Mouse (Mus musculus): ENCODE measurements around the gene Cnot1.

Cnot1 gene

GRCm38 (mm10) chr8:95748028-95748427 is 59.2 kb downstream of the Cnot1 start:
- in situ Hi-C loops (cut with MboI, MseI) = no loop called here

- in situ Hi-C loops (cut with MboI, MseI) = no loop called here
These were observed 65.5 kb downstream of the Cnot1 start for GRCm38 (mm10) chr8:95741732-95742131.

- in situ Hi-C loops (cut with MboI, MseI) = no loop called here
These were observed 68.7 kb downstream of the Cnot1 start for GRCm38 (mm10) chr8:95738596-95738995.

GRCm38 (mm10) chr8:95727625-95728024 is 79.6 kb downstream of the Cnot1 start:
- in situ Hi-C loops (cut with MboI, MseI) = no loop called here

GRCm38 (mm10) chr8:95716546-95717335 is 90.5 kb downstream of the Cnot1 start:
- in situ Hi-C loops (cut with MboI, MseI) = no loop called here

- in situ Hi-C loops (cut with MboI, MseI) = no loop called here
These were observed 91.4 kb downstream of the Cnot1 start, which contains the start of gene Setd6 for GRCm38 (mm10) chr8:95715676-95716531. TSS of gene Setd6 (plus strand) at chr8:95715881.

- in situ Hi-C loops (cut with MboI, MseI) = no loop called here
These were observed 92.3 kb downstream of the Cnot1 start for GRCm38 (mm10) chr8:95714837-95715413.

GRCm38 (mm10) chr8:95714367-95714766 is 92.9 kb downstream of the Cnot1 start:
- in situ Hi-C loops (cut with MboI, MseI) = no loop called here

- in situ Hi-C loops (cut with MboI, MseI) = no loop called here
These were observed 93.9 kb downstream of the Cnot1 start for GRCm38 (mm10) chr8:95713100-95714010.

GRCm38 (mm10) chr8:95712395-95712794 is 94.9 kb downstream of the Cnot1 start:
- in situ Hi-C loops (cut with MboI, MseI) = no loop called here

- in situ Hi-C loops (cut with MboI, MseI) = no loop called here
These were observed 96.2 kb downstream of the Cnot1 start for GRCm38 (mm10) chr8:95711029-95711428.

- in situ Hi-C loops (cut with MboI, MseI) = no loop called here
These were observed 97.7 kb downstream of the Cnot1 start for GRCm38 (mm10) chr8:95709579-95709978.

GRCm38 (mm10) chr8:95704538-95704937 is 102.7 kb downstream of the Cnot1 start:
- in situ Hi-C loops (cut with MboI, MseI) = no loop called here

GRCm38 (mm10) chr8:95703461-95704260 is 103.6 kb downstream of the Cnot1 start:
- in situ Hi-C loops (cut with MboI, MseI) = no loop called here

GRCm38 (mm10) chr8:95702480-95703446 is 104.5 kb downstream of the Cnot1 start:
- in situ Hi-C loops (cut with MboI, MseI) = no loop called here

GRCm38 (mm10) chr8:95701809-95702208 is 105.5 kb downstream of the Cnot1 start:
- in situ Hi-C loops (cut with MboI, MseI) = no loop called here

GRCm38 (mm10) chr8:95700282-95700681 is 107.0 kb downstream of the Cnot1 start:
- in situ Hi-C loops (cut with MboI, MseI) = no loop called here

- in situ Hi-C loops (cut with MboI, MseI) = loop anchor here (5.0 kb wide), 1 partner anchor 81 kb away; no protein-coding TSS in a partner anchor
These were observed 109.1 kb downstream of the Cnot1 start for GRCm38 (mm10) chr8:95698179-95698578.

GRCm38 (mm10) chr8:95697128-95697527 is 110.1 kb downstream of the Cnot1 start:
- in situ Hi-C loops (cut with MboI, MseI) = loop anchor here (5.0 kb wide), 1 partner anchor 80 kb away; no protein-coding TSS in a partner anchor
